Mouse (Mus musculus): ENCODE results near the gene Lilrb4a. TPM values are rescaled to one million over a fixed set of nuclear protein-coding genes. Genes with fewer than 3 reads are reported as not detected.
"Not testable (repeated sequence)": the region's sequence is repeated elsewhere in the genome, so short reads cannot be mapped to it uniquely, and the experiment has no call there.

The Lilrb4a gene
- polyA plus RNA-seq (2012; rRNA removed), result 0.55 and 0.77 TPM in 2 replicates

GRCm38 (mm10) chr10:51490691-51491090 lies at the start of gene Lilrb4a:
Gene Lilrb4a (plus strand): TSS chr10:51490956.
- not testable (repeated sequence) for H3K4me3 ChIP-seq (ENCODE audit: low read depth, low read length)

GRCm38 (mm10) chr10:51451610-51452009 lies 39.1 kb upstream of the Lilrb4a start:
- Histone ChIP-seq H3K4me3 (ENCODE audit: low read depth, low read length) (no peak overlapping the region), H3K27ac (ENCODE audit: insufficient read depth, low read depth, low read length) (no peak overlapping the region), H3K36me3 (ENCODE audit: control insufficient read depth, insufficient read depth, low read length) (no peaks in the 10 kb centered on the region), H3K27me3 (ENCODE audit: control insufficient read depth, insufficient read depth, low read length) (no peaks in the 10 kb centered on the region; the same call in 1 of the 2 replicates), H3K4me1 (ENCODE audit: control insufficient read depth, insufficient read depth, insufficient read length, low read length) (peaks cover 1% of the 10 kb centered on the region; the same call in 1 of the 2 replicates)
- no peak for TF ChIP-seq CTCF (IDR thresholded peaks at IDR 0.05; ENCODE audit: extremely low read depth, insufficient read length, insufficient replicate concordance, low read depth, low read length)
- no peak for TF ChIP-seq POLR2A (IDR thresholded peaks at IDR 0.05; ENCODE audit: low read depth, low read length)
- WGBS, result 50% methylated on average over 4 of the region's 4 CpGs

More at GRCm38 (mm10) chr10:51490691-51491090, at the start of gene Lilrb4a:
- not testable (repeated sequence) for H3K27ac ChIP-seq (ENCODE audit: insufficient read depth, low read depth, low read length); H3K36me3 ChIP-seq (ENCODE audit: control insufficient read depth, insufficient read depth, low read length); H3K4me1 ChIP-seq (ENCODE audit: control insufficient read depth, insufficient read depth, insufficient read length, low read length); H3K27me3 ChIP-seq (ENCODE audit: control insufficient read depth, insufficient read depth, low read length)
- no CpG with 5 or more reads among the region's 2 CpGs for WGBS

GRCm38 (mm10) chr10:51453616-51454298 lies 37.0 kb upstream of the Lilrb4a start:
- Histone ChIP-seq H3K27me3 (ENCODE audit: control insufficient read depth, insufficient read depth, low read length) (no peaks in the 10 kb centered on the region; the same call in 1 of the 2 replicates), H3K4me1 (ENCODE audit: control insufficient read depth, insufficient read depth, insufficient read length, low read length) (peaks cover 1% of the 10 kb centered on the region; the same call in 1 of the 2 replicates), H3K27ac (ENCODE audit: insufficient read depth, low read depth, low read length) (peak overlapping the region; percentile 80), H3K4me3 (ENCODE audit: low read depth, low read length) (no peak overlapping the region), H3K36me3 (ENCODE audit: control insufficient read depth, insufficient read depth, low read length) (no peaks in the 10 kb centered on the region)
- TF ChIP-seq CTCF (IDR thresholded peaks at IDR 0.05; ENCODE audit: extremely low read depth, insufficient read length, insufficient replicate concordance, low read depth, low read length) (no peak), POLR2A (IDR thresholded peaks at IDR 0.05; ENCODE audit: low read depth, low read length) (no peak)
- 71% methylated on average over 1 of the region's 1 CpGs for WGBS

- no peak overlapping the region for H3K4me3 ChIP-seq (ENCODE audit: low read depth, low read length)
- TF ChIP-seq CTCF (IDR thresholded peaks at IDR 0.05; ENCODE audit: extremely low read depth, insufficient read length, insufficient replicate concordance, low read depth, low read length), result no peak
- TF ChIP-seq POLR2A (IDR thresholded peaks at IDR 0.05; ENCODE audit: low read depth, low read length), result no peak
- peaks cover 1% of the 10 kb centered on the region; the same call in 1 of the 2 replicates for H3K4me1 ChIP-seq (ENCODE audit: control insufficient read depth, insufficient read depth, insufficient read length, low read length)
- H3K27me3 ChIP-seq (ENCODE audit: control insufficient read depth, insufficient read depth, low read length), result no peaks in the 10 kb centered on the region; the same call in 1 of the 2 replicates
- no peaks in the 10 kb centered on the region for H3K36me3 ChIP-seq (ENCODE audit: control insufficient read depth, insufficient read depth, low read length)
- H3K27ac ChIP-seq (ENCODE audit: insufficient read depth, low read depth, low read length), result peak overlapping the region; percentile 80
- whole genome bisulfite sequencing, result 6% methylated on average over 1 of the region's 1 CpGs
These were observed 36.4 kb upstream of the Lilrb4a start for GRCm38 (mm10) chr10:51454365-51454764.

- Histone ChIP-seq H3K36me3 (ENCODE audit: control insufficient read depth, insufficient read depth, low read length) (no peaks in the 10 kb centered on the region), H3K4me3 (ENCODE audit: low read depth, low read length) (no peak overlapping the region), H3K27me3 (ENCODE audit: control insufficient read depth, insufficient read depth, low read length) (no peaks in the 10 kb centered on the region; the same call in 1 of the 2 replicates), H3K27ac (ENCODE audit: insufficient read depth, low read depth, low read length) (peak overlapping the region; percentile 71), H3K4me1 (ENCODE audit: control insufficient read depth, insufficient read depth, insufficient read length, low read length) (peaks cover 1% of the 10 kb centered on the region; the same call in 1 of the 2 replicates)
- WGBS, result 77% methylated on average over 1 of the region's 1 CpGs
- TF ChIP-seq CTCF (IDR thresholded peaks at IDR 0.05; ENCODE audit: extremely low read depth, insufficient read length, insufficient replicate concordance, low read depth, low read length) (no peak), POLR2A (IDR thresholded peaks at IDR 0.05; ENCODE audit: low read depth, low read length) (no peak)
These were observed 35.0 kb upstream of the Lilrb4a start for GRCm38 (mm10) chr10:51455762-51456161.

GRCm38 (mm10) chr10:51456369-51456768 lies 34.4 kb upstream of the Lilrb4a start:
- Histone ChIP-seq H3K4me1 (ENCODE audit: control insufficient read depth, insufficient read depth, insufficient read length, low read length) (peaks cover 1% of the 10 kb centered on the region; the same call in 1 of the 2 replicates), H3K27ac (ENCODE audit: insufficient read depth, low read depth, low read length) (peak overlapping the region; percentile 71), H3K27me3 (ENCODE audit: control insufficient read depth, insufficient read depth, low read length) (no peaks in the 10 kb centered on the region), H3K4me3 (ENCODE audit: low read depth, low read length) (no peak overlapping the region), H3K36me3 (ENCODE audit: control insufficient read depth, insufficient read depth, low read length) (no peaks in the 10 kb centered on the region)
- no peak for TF ChIP-seq CTCF (IDR thresholded peaks at IDR 0.05; ENCODE audit: extremely low read depth, insufficient read length, insufficient replicate concordance, low read depth, low read length)
- TF ChIP-seq POLR2A (IDR thresholded peaks at IDR 0.05; ENCODE audit: low read depth, low read length), result no peak
- 56% methylated on average over 4 of the region's 4 CpGs for WGBS

- H3K27me3 ChIP-seq (ENCODE audit: control insufficient read depth, insufficient read depth, low read length); H3K4me1 ChIP-seq (ENCODE audit: control insufficient read depth, insufficient read depth, insufficient read length, low read length); H3K4me3 ChIP-seq (ENCODE audit: low read depth, low read length); H3K36me3 ChIP-seq (ENCODE audit: control insufficient read depth, insufficient read depth, low read length); H3K27ac ChIP-seq (ENCODE audit: insufficient read depth, low read depth, low read length): not testable (repeated sequence)
- 62% methylated on average over 4 of the region's 4 CpGs for WGBS
These were observed 27.0 kb upstream of the Lilrb4a start for GRCm38 (mm10) chr10:51463800-51464199.

- 86% methylated on average over 1 of the region's 3 CpGs for WGBS
- H3K4me3 ChIP-seq (ENCODE audit: low read depth, low read length); H3K36me3 ChIP-seq (ENCODE audit: control insufficient read depth, insufficient read depth, low read length); H3K27me3 ChIP-seq (ENCODE audit: control insufficient read depth, insufficient read depth, low read length); H3K4me1 ChIP-seq (ENCODE audit: control insufficient read depth, insufficient read depth, insufficient read length, low read length); H3K27ac ChIP-seq (ENCODE audit: insufficient read depth, low read depth, low read length): not testable (repeated sequence)
These were observed 10.4 kb upstream of the Lilrb4a start, which contains the start of the genes Gm49339 and Lilr4b for GRCm38 (mm10) chr10:51480397-51480796. Gene Gm49339 (plus strand): TSS chr10:51480612. Gene Lilr4b (plus strand): TSS chr10:51480632.
